Mouse (Mus musculus) olfactory bulb, adult 2 months (tissue): ENCODE data around the gene Fbxl5.

Source experiments
- CTCF ChIP-seq: fragments of 200-500 bp; IDR thresholded peaks from 2 replicates; pipeline ENCODE4 v1.5.1; 2012; ENCODE audit warnings: low read depth, mild to moderate bottlenecking, low read length, moderate library complexity; ENCODE audit not compliant: insufficient read depth
- POLR2A ChIP-seq: fragments of 200-500 bp; IDR thresholded peaks from 2 replicates; pipeline ENCODE4 v1.6.1; 2012; ENCODE audit warnings: mild to moderate bottlenecking, low read depth, low read length, moderate library complexity; ENCODE audit not compliant: insufficient read depth

GRCm38 (mm10) chr5:43801253-43801652, 20.2 kb downstream of the Fbxl5 start:
- TF ChIP-seq CTCF = no peak
- TF ChIP-seq POLR2A = no peak
